Mouse (Mus musculus): ENCODE measurements around the gene Flna. TPM values are rescaled to one million over a fixed set of nuclear protein-coding genes. Genes with fewer than 3 reads are reported as not detected.

Flna gene
- polyA plus RNA-seq (2012): 66.0 and 78.5 TPM in 2 replicates

DNA sequence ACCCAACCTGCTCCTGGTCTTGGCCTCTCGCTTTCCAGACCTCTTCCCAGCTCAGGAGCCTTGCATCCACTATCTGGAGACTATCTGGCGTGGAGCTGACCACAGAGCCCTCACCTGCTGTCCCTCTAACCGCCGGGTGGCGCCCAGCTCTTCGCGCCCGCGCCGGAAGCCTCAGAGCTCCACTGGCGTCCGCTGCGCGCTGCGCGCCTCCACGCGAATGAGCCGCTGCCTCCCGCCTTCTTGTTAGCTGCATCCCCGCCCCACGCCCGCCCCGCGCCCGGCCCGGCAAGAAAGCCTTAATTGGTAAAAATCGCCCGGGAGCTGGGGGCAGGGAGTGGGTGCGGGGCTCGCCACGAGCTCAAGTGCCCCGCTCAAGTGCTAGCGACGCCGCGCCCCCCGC is at the start of gene Flna:
TSS of gene Flna (minus strand) at position 206 of the 400 bp plus-strand sequence.
- TF ChIP-seq GATA1 (IDR thresholded peaks at IDR 0.05; ENCODE audit: low read length): no peak

DNA sequence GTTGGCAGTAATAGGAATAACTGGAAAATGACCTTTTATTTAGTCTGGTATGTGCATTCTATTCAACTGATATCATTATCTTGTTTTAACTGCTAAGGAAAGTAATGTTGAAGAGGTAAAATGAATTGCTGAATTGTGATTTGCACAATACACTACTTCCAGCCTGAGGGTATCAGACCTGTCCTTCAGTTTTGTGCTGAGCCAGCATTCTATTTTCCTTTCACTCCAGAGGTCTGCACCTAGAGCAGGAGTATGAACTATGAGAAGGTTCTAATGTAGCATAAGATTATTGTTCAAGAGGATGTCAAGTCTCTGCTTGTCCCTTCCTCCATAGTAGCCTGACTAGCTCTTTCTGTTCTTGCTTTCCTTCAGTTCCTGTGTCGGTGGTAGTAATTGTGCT is 48.7 kb upstream of the Flna start:
- TF ChIP-seq GATA1 (IDR thresholded peaks at IDR 0.05; ENCODE audit: low read length): no peak

DNA sequence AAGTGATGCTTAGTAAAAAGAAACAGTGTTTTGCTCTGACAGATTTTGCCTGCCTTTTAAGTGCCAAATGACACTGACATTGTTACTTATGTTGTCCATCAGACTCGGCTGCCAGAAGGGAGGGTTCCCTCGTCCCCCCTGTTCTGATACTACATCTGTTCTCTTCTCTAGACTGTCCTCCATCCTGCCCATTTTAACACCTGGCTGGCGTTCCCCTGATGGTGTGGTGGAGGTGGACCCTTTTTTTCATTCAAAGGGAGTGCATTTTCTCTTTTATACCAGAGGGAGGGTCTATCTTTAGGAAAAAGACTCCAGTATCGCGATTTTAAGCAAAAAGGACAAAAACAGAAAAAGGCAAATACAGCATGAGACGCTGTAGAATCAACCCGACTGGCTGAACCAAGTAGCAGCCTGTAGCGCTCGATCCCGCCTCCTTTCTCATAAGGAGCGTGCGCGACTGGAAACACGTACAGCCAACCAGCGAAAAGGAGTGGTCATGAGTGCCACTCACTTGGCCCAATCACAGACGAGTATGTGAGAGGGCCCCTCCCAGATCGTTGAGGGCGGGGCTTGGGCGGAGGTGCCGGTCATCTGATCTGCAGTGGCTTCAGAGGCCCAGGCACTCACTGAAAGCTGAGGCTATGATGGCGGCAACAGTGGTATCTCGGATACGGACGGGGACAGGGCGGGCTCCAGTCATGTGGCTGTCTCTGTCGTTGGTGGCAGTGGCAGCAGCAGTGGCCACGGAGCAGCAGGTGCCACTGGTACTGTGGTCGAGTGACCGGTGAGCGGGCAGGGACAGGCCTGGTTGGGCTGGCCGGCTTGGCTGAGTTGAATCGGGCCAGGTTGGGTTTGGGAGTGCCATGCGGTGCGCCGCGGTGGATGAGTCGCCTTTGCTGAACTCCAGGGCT is 47.2 kb upstream of the Flna start, which contains the start of gene Atp6ap1:
TSS of gene Atp6ap1 (plus strand) at position 560 of the 911 bp plus-strand sequence.
- TF ChIP-seq GATA1 (IDR thresholded peaks at IDR 0.05; ENCODE audit: low read length): no peak

- TF ChIP-seq GATA1 (IDR thresholded peaks at IDR 0.05; ENCODE audit: low read length): no peak
Measured at GRCm38 (mm10) chrX:74293431-74293830, 43.8 kb upstream of the Flna start.

GRCm38 (mm10) chrX:74283092-74283437 is 33.4 kb upstream of the Flna start:
- TF ChIP-seq GATA1 (IDR thresholded peaks at IDR 0.05; ENCODE audit: low read length): no peak

DNA sequence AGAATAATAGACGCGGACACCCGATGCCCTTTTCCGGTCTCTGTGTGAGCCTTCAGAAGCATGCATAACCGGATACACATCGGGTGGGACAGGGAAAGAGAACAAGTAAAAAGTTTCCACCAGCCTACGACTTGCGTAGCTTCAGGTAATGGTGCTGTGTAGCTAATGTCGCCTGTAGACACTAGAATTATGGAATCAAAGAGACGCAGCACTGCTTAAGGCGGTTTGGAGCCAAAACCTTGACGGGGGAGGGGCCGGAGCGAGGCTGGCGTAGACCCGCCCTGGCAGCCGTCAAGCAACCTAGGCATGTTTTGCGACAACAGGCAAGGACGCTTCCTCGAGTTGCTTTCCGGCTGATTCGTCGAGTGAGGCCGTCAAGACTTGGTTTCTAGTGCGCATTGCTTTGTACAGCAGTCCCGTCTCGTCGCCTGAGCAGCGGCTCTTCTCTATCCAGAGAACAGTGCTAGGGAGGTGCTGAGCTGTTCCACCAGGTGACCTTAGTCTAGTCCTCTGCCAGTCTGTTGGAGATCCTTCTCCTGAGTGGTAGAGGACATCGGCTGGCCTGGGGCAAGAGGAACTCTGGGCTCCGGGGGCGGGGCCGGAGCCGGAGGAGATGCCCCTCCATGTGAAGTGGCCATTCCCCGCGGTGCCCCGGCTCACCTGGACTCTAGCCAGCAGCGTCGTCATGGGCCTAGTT is 32.9 kb upstream of the Flna start:
- no peak for TF ChIP-seq GATA1 (IDR thresholded peaks at IDR 0.05; ENCODE audit: low read length)

DNA sequence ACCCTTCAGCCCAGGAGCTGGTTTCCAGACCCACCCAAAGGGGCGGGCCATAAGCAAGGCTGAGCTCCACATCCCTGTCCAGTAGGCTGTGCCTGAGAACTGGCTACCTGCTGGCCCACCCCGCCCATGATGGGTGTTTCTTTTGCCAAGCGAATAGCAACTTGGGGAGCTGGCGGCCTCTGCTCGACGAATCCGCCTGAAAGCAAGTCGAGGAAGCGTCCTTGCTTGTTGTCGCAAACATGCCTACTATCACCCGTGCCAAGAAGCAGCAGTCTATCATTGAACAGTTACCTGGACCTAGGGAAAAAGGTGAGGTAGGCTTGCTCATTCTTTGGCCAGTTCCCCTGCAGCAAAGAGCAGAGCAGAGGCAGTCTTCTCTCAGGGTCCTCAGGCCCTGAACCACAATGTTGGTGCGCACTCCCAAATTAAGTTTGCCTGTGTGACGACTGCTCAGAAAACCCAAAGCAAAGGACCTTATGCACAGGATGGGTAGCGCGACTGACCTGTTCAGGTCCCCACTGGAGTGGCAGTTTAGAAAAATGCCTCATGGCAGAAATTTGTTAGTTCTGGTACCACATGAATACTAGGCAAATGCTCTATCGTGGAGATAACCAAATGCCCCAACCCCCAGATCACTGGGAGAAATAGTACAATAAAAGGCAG is 32.2 kb upstream of the Flna start, which contains the start of the genes Taz and Dnase1l1:
TSS of gene Taz (plus strand) at position 181 of the 663 bp plus-strand sequence.
TSS of gene Dnase1l1 (minus strand) at position 606 of the 663 bp plus-strand sequence.
- TF ChIP-seq GATA1 (IDR thresholded peaks at IDR 0.05; ENCODE audit: low read length): no peak

DNA sequence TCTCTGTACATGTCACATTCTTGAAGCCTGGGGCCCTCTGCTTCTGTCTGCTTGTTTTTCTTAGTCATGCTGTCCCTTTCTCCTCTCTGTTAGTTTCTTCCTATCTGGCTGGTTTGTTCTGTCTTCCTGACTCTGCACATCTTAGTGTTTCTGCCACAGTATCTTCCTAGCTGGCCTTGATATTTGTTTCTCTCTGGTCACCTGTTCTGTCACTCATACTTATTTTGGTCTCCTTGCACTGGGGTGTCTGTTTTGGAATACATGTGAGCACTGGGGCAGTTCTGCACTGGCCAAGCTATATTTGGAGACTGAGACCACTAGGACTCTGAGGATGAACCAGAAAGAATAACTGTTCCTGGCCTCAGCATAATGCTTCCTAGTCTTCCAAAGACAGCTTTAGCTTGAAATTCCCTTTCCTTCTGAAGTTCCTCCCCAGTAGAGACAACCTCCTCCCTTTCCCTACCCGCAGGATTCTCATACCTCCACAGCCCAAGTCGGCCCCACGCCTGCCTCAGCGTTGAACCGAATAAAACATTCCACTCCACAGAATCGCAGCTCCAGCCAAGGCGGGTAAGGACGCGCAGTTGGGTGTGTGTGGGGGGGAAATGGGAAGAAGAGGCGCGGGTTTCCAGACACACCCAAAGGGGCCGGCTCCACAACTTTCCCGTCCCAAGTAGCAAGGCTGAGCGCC is 31.6 kb upstream of the Flna start:
- no peak for TF ChIP-seq GATA1 (IDR thresholded peaks at IDR 0.05; ENCODE audit: low read length)

DNA sequence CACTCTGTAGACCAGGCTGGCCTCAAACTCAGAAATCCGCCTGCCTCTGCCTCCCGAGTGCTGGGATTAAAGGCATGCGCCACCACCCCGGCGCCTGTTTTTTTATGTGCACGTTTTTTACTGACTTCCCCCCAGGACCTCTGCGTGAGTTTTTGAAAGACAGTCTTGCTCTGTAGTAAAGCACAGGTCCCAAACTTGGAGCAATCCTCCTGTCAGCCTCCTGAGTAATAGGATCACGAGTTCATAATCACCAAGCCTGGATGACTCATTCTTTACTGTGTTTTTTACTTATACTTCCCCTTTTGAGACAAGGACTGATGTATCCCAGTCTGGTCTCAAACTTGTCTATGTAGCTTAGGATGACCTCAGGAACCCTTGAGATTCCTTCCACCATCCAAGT is 28.3 kb upstream of the Flna start:
- TF ChIP-seq GATA1 (IDR thresholded peaks at IDR 0.05; ENCODE audit: low read length): no peak

DNA sequence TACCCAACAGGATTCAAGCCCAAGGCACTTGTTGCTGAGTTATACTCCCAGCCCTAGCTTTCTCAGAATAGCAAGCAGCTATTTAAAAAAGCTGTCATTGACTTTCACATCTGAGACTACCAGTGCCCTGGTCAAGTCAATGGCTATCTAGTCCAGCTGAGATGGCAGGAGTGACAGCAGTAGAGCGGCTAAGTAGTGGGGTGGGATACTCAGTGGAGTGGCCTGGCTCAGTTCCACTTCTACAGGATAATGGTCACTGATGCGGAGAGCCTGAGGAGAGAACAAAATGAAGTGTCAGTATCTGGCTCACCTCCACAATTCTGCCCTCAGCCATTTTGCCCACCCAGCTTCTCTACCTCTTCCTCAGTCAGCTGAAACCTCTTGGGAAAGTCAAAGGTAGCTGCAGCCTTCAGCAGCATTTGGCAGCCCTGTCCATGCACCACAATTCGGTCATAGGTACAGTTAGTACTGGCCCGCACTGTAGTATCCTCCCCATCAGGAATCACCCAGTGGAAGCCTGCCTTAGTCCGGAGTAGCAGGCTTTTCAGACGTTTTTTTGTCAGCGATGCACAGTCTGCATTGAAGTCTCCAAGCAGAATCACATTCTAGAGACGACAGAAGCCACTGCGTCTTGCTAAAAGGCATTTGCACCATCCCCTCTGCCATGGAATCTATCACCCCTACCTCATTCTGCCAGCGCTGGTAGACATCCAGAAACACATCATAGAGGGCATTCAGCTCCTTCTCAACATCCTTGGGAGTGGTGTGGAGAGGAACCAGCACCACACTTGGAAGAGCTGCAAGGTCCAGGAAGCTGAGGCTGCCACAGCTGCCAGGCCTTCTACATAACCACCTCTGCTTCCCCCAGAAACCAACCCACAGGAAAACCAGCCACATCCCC is 24.1 kb upstream of the Flna start:
- no peak for TF ChIP-seq GATA1 (IDR thresholded peaks at IDR 0.05; ENCODE audit: low read length)

DNA sequence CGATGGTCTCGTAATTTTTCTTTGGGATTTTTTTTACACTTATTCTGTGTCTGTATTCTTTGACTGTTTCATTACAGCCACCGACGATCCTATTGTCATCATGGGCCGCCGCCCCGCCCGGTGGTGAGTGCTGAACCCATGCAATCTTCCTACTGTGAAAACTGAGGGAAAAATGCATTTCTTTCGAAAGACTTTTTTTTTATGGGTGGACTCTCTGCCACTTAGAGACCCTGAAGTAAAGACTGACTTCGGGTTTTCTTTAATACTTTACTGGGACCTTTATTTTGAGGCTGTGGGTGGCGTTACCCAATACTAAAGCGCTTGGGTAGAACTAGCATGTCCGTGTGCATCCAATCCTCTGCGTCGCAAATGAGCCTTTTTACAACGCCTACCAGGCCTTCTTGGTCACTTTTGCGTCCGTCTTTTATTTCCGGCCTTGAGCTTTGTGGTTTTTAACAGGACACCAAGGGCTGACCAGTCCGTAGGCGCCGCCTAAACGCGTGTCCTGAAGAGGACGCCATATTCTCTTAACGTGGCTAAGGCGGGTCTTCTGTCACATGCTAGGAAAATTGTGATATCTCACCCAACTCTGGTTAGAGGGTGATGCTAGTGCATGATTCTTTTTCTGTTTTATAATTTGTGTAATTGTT is 21.4 kb upstream of the Flna start:
- no peak for TF ChIP-seq GATA1 (IDR thresholded peaks at IDR 0.05; ENCODE audit: low read length)

GRCm38 (mm10) chrX:74270062-74270901 is 20.7 kb upstream of the Flna start, which contains the start of gene Rpl10:
TSS of gene Rpl10 (plus strand) at chrX:74270812.
- no peak for TF ChIP-seq GATA1 (IDR thresholded peaks at IDR 0.05; ENCODE audit: low read length)

GRCm38 (mm10) chrX:74269736-74270061 is 20.1 kb upstream of the Flna start:
- TF ChIP-seq GATA1 (IDR thresholded peaks at IDR 0.05; ENCODE audit: low read length): no peak

Data from G1E-ER4 (cell line).